In the genomic region with DNA sequence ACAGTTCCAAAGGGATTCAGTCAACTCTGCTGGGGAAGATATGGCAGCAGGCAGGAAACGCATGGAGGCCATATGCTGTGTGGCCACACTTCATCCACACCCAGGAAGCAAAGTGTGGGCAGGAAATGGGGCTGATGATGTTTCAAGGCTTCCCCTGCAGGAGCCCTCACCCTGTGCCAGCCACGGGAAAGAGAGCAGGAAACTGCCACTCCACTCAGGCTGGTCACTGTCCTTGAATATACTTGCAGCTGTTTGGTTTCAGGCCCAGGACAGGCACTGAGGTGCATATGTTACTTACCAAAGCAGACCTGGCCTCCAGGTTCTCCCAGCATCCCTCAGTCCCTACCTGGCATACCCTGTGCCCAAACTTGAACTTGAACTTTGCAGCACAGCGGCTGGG, we compare ENCODE assay signal across 11 mouse cellular contexts. TPM values are rescaled to one million over a fixed set of nuclear protein-coding genes. Genes with fewer than 3 reads are reported as not detected.
DNase-seq lines count a peak whose midpoint lies in the region; ATAC-seq and TF ChIP-seq lines count a peak whose summit lies in the region.
"Had no signal": no experiment of that assay in that cellular context is flagged by ENCODE, and none has a peak within 500 bp of the region (broad histone marks: within the 10 kb centered on the region; RNA-seq: fewer than 3 reads in every experiment).

No protein-coding gene starts in this region.

- TF ChIP-seq POLR2A in ES-Bruce4 (IDR thresholded peaks at IDR 0.05; ENCODE audit: insufficient read depth, low read length): no peak

- TF ChIP-seq CTCF in ES-Bruce4 (IDR thresholded peaks at IDR 0.05; ENCODE audit: low read depth, low read length): no peak

- 42% methylated on average over 3 of the region's 3 CpGs for WGBS in heart, embryonic 13.5 days
- 49% methylated on average over 3 of the region's 3 CpGs for WGBS in embryonic facial prominence, embryonic 10.5 days
- 26% methylated on average over 3 of the region's 3 CpGs for WGBS in liver, embryonic 11.5 days

- intact Hi-C loops in heart, postnatal 36 days (cut with DNase I): no loop called here
- intact Hi-C loops in left cerebral cortex, postnatal 14 days (cut with DNase I): no loop called here

- no peak overlapping the region for H3K4me3 ChIP-seq in heart, embryonic 13.5 days
- H3K4me3 ChIP-seq in ES-Bruce4 (ENCODE audit: low read depth, low read length): peak overlapping the region; percentile 63
- peak overlapping the region; percentile 6; the same call in 1 of the 2 replicates for H3K4me3 ChIP-seq in embryonic facial prominence, embryonic 10.5 days
- peak overlapping the region; percentile 26; the same call in 1 of the 2 replicates for H3K4me3 ChIP-seq in liver, embryonic 11.5 days (ENCODE audit: low read depth, low read length)
- H3K4me3 ChIP-seq: limb, embryonic 15.5 days had no signal

- no peak for TF ChIP-seq EP300 in ES-Bruce4 (IDR thresholded peaks at IDR 0.05; ENCODE audit: insufficient read depth, low read depth, low read length)

- peak overlapping the region; percentile 28 for H3K4me2 ChIP-seq in heart, embryonic 13.5 days
- H3K4me2 ChIP-seq in liver, embryonic 11.5 days: peak overlapping the region; percentile 60
- H3K4me2 ChIP-seq: limb, embryonic 15.5 days had no signal

- no peak overlapping the region for H3K27ac ChIP-seq in heart, embryonic 13.5 days (replicated peaks)
- peak overlapping the region; percentile 82 for H3K27ac ChIP-seq in ES-Bruce4 (ENCODE audit: insufficient read depth, low read length)
- H3K27ac ChIP-seq in embryonic facial prominence, embryonic 10.5 days (replicated peaks): peak overlapping the region; percentile 57
- H3K27ac ChIP-seq in liver, embryonic 11.5 days (ENCODE audit: low read depth, low read length): peak overlapping the region; percentile 74
- H3K27ac ChIP-seq: limb, embryonic 15.5 days had no signal

- H3K4me1 ChIP-seq in heart, embryonic 13.5 days: peaks cover 19% of the 10 kb centered on the region
- H3K4me1 ChIP-seq in ES-Bruce4 (ENCODE audit: control insufficient read depth, insufficient read depth, low read length): peaks cover 1% of the 10 kb centered on the region
- peaks cover 25% of the 10 kb centered on the region for H3K4me1 ChIP-seq in embryonic facial prominence, embryonic 10.5 days
- H3K4me1 ChIP-seq in liver, embryonic 11.5 days (replicated peaks; ENCODE audit: control insufficient read depth, insufficient read depth, low read length): peaks cover 17% of the 10 kb centered on the region

- no peaks in the 10 kb centered on the region for H3K36me3 ChIP-seq in heart, embryonic 13.5 days
- no peaks in the 10 kb centered on the region for H3K36me3 ChIP-seq in ES-Bruce4 (ENCODE audit: control insufficient read depth, insufficient read depth, low read length, poor library complexity, severe bottlenecking)
- H3K36me3 ChIP-seq in embryonic facial prominence, embryonic 10.5 days (replicated peaks): no peaks in the 10 kb centered on the region
- no peaks in the 10 kb centered on the region for H3K36me3 ChIP-seq in liver, embryonic 11.5 days (ENCODE audit: control insufficient read depth, insufficient read depth, low read length)
- H3K36me3 ChIP-seq: limb, embryonic 15.5 days had no signal

- no peak overlapping the region for H3K9ac ChIP-seq in heart, embryonic 13.5 days
- H3K9ac ChIP-seq in ES-Bruce4 (ENCODE audit: low read depth, poor library complexity, severe bottlenecking): peak overlapping the region; percentile 7
- H3K9ac ChIP-seq in liver, embryonic 11.5 days (ENCODE audit: low read depth, low read length): peak overlapping the region; percentile 71
- H3K9ac ChIP-seq: limb, embryonic 15.5 days had no signal

- no peak for DNase-seq in heart, postnatal 36 days
- peak; percentile 21 for DNase-seq in embryonic facial prominence, embryonic 10.5 days (ENCODE audit: low spot score)
- DNase-seq in liver, embryonic 11.5 days (ENCODE audit: low spot score): peak; percentile 46
- no peak for DNase-seq in layer of hippocampus, postnatal 25 days (ENCODE audit: extremely low spot score in 1 of 2, low spot score in 1 of 2)
- no peak for DNase-seq in gastrocnemius, adult 18-20 months (ENCODE audit: low spot score)
- no peak for DNase-seq in left cerebral cortex, postnatal 14 days (ENCODE audit: low spot score in 2 of 2)
- DNase-seq: embryo, embryonic 11 days had no signal

- no peaks in the 10 kb centered on the region for H3K9me3 ChIP-seq in heart, embryonic 13.5 days
- H3K9me3 ChIP-seq in ES-Bruce4 (replicated peaks; ENCODE audit: control insufficient read depth, insufficient read depth, low read length, poor library complexity, severe bottlenecking): no peaks in the 10 kb centered on the region
- H3K9me3 ChIP-seq in embryonic facial prominence, embryonic 10.5 days: peaks cover 5% of the 10 kb centered on the region; the same call in 1 of the 2 replicates
- no peaks in the 10 kb centered on the region for H3K9me3 ChIP-seq in liver, embryonic 11.5 days (ENCODE audit: control insufficient read depth, low read length)
- H3K9me3 ChIP-seq: limb, embryonic 15.5 days had no signal

- ATAC-seq in heart, embryonic 13.5 days (ENCODE audit: extremely low read depth, insufficient number of reproducible peaks, low FRiP score, low TSS enrichment): no peak
- ATAC-seq in liver, embryonic 11.5 days (replicated peaks; ENCODE audit: low FRiP score): peak; percentile 18; the same call in 1 of the 2 replicates

- 0 out of 2 replicates have a peak, but pooled peaks cover 8% of the 10 kb centered on the region for H3K27me3 ChIP-seq in heart, embryonic 13.5 days (replicated peaks)
- H3K27me3 ChIP-seq in ES-Bruce4 (ENCODE audit: control insufficient read depth, insufficient read depth, low read length, poor library complexity, severe bottlenecking): no peaks in the 10 kb centered on the region
- H3K27me3 ChIP-seq in embryonic facial prominence, embryonic 10.5 days (replicated peaks; ENCODE audit: low read depth, poor library complexity, severe bottlenecking): peaks cover 31% of the 10 kb centered on the region
- no peaks in the 10 kb centered on the region for H3K27me3 ChIP-seq in liver, embryonic 11.5 days (replicated peaks; ENCODE audit: control insufficient read depth, insufficient read depth, low read length)

RNA-seq across cellular contexts. Expression of a gene that starts 2.7 kb away (rescaled TPM):
- polyA plus RNA-seq in heart, embryonic 13.5 days (2015; fragmentation: Nextera tagmentation; extraction: Ambion mirVana): 5.1 and 6.9 TPM in 2 replicates
- total RNA-seq in heart, postnatal 36 days (2021): under 1 TPM; 0.22 to 0.69 TPM
- polyA plus RNA-seq in ES-Bruce4 (2011; ENCODE audit: insufficient read depth, insufficient read length, low read depth, missing spikeins): 74.6 and 81.9 TPM in 2 replicates
- polyA plus RNA-seq in embryonic facial prominence, embryonic 10.5 days (2016; fragmentation: Nextera tagmentation; extraction: Ambion mirVana): 8.5 and 9.6 TPM in 2 replicates
- 8.9 and 10.0 TPM in 2 replicates for polyA plus RNA-seq in liver, embryonic 11.5 days (2014; fragmentation: Nextera tagmentation; extraction: Ambion mirVana)
- 10 to 100 TPM; 35.2 to 36.9 TPM for total RNA-seq in layer of hippocampus, postnatal 25 days (2021)
- under 1 TPM in 1 of 2 experiments, not detected in 1; 0.05 TPM for total RNA-seq in gastrocnemius, adult 18-20 months (2021)
- total RNA-seq in left cerebral cortex, postnatal 14 days (2021): 10 to 100 TPM; 43.5 to 44.5 TPM

RNA-seq across cellular contexts. Expression of a gene that starts 30.3 kb away (rescaled TPM):
- polyA plus RNA-seq in heart, embryonic 13.5 days (2015; fragmentation: Nextera tagmentation; extraction: Ambion mirVana): not detected in 2 replicates
- not detected for total RNA-seq in heart, postnatal 36 days (2021)
- polyA plus RNA-seq in ES-Bruce4 (2011; ENCODE audit: insufficient read depth, insufficient read length, low read depth, missing spikeins): not detected in 2 replicates
- not detected in 2 replicates for polyA plus RNA-seq in embryonic facial prominence, embryonic 10.5 days (2016; fragmentation: Nextera tagmentation; extraction: Ambion mirVana)
- not detected in 2 replicates for polyA plus RNA-seq in liver, embryonic 11.5 days (2014; fragmentation: Nextera tagmentation; extraction: Ambion mirVana)
- total RNA-seq in layer of hippocampus, postnatal 25 days (2021): not detected
- total RNA-seq in gastrocnemius, adult 18-20 months (2021): not detected
- total RNA-seq in left cerebral cortex, postnatal 14 days (2021): not detected
- total RNA-seq: layer of hippocampus, adult 8-10 months had no signal
- polyA plus RNA-seq: limb, embryonic 15.5 days had no signal

RNA-seq across cellular contexts. Expression of a gene that starts 34.6 kb away (rescaled TPM):
- polyA plus RNA-seq in heart, embryonic 13.5 days (2015; fragmentation: Nextera tagmentation; extraction: Ambion mirVana): 3.1 and 3.2 TPM in 2 replicates
- 1 to 10 TPM in 1 of 2 experiments, under 1 TPM in 1; 0.46 to 8.8 TPM for total RNA-seq in heart, postnatal 36 days (2021)
- polyA plus RNA-seq in ES-Bruce4 (2011; ENCODE audit: insufficient read depth, insufficient read length, low read depth, missing spikeins): 165 and 181 TPM in 2 replicates
- polyA plus RNA-seq in embryonic facial prominence, embryonic 10.5 days (2016; fragmentation: Nextera tagmentation; extraction: Ambion mirVana): 0.66 and 2.0 TPM in 2 replicates
- 1.9 and 2.0 TPM in 2 replicates for polyA plus RNA-seq in liver, embryonic 11.5 days (2014; fragmentation: Nextera tagmentation; extraction: Ambion mirVana)
- 1 to 10 TPM in 1 of 2 experiments, not detected in 1; 1.2 TPM for total RNA-seq in layer of hippocampus, postnatal 25 days (2021)
- 1 to 10 TPM in 1 of 2 experiments, not detected in 1; 5.9 TPM for total RNA-seq in gastrocnemius, adult 18-20 months (2021)
- total RNA-seq in left cerebral cortex, postnatal 14 days (2021): 1 to 10 TPM in 1 of 2 experiments, not detected in 1; 1.9 TPM

Comparison
In these comparisons a context has a peak if more than half of its experiments do, and no peak if none do; other contexts are left out.
1. DNase-seq: peak in embryonic facial prominence, embryonic 10.5 days (single experiment) and liver, embryonic 11.5 days (single experiment); none in heart, postnatal 36 days (0 of 2), layer of hippocampus, postnatal 25 days (0 of 2), gastrocnemius, adult 18-20 months (single experiment) and left cerebral cortex, postnatal 14 days (0 of 2).
2. RNA of a gene that starts 2.7 kb away (total RNA-seq): 43.5 to 44.5 TPM in left cerebral cortex, postnatal 14 days and 35.2 to 36.9 TPM in layer of hippocampus, postnatal 25 days; 0.22 to 0.69 TPM in heart, postnatal 36 days and 0.05 TPM in gastrocnemius, adult 18-20 months; every median in the first group is over 10 times any median in the second.